Mouse (Mus musculus): ENCODE results near the gene Gprc5b.

The Gprc5b gene

GRCm38 (mm10) chr7:118990282-118990681 is 4.7 kb downstream of the Gprc5b start:
- no peak for DNase-seq (ENCODE audit: low read depth, low spot score)

- DNase-seq (ENCODE audit: low read depth, low spot score) = no peak
These were observed 5.6 kb downstream of the Gprc5b start for GRCm38 (mm10) chr7:118989275-118989856.

- no peak for DNase-seq (ENCODE audit: low read depth, low spot score)
These were observed 8.6 kb downstream of the Gprc5b start for GRCm38 (mm10) chr7:118986369-118986768.

- DNase-seq (ENCODE audit: low read depth, low spot score) = no peak
These were observed 9.2 kb downstream of the Gprc5b start for GRCm38 (mm10) chr7:118985786-118986185.

- no peak for DNase-seq (ENCODE audit: low read depth, low spot score)
These were observed 11.1 kb downstream of the Gprc5b start for GRCm38 (mm10) chr7:118983961-118984360.

- no peak for DNase-seq (ENCODE audit: low read depth, low spot score)
These were observed 12.4 kb downstream of the Gprc5b start for GRCm38 (mm10) chr7:118982586-118982985.

GRCm38 (mm10) chr7:118981831-118982230 is 13.2 kb downstream of the Gprc5b start:
- DNase-seq (ENCODE audit: low read depth, low spot score) = no peak

GRCm38 (mm10) chr7:118981346-118981745 is 13.7 kb downstream of the Gprc5b start:
- DNase-seq (ENCODE audit: low read depth, low spot score) = no peak

- no peak for DNase-seq (ENCODE audit: low read depth, low spot score)
These were observed 15.3 kb downstream of the Gprc5b start for GRCm38 (mm10) chr7:118979708-118980107.

- DNase-seq (ENCODE audit: low read depth, low spot score) = no peak
These were observed 15.9 kb downstream of the Gprc5b start for GRCm38 (mm10) chr7:118979121-118979520.

- DNase-seq (ENCODE audit: low read depth, low spot score) = no peak
These were observed 17.9 kb downstream of the Gprc5b start for GRCm38 (mm10) chr7:118977167-118977543.

GRCm38 (mm10) chr7:118976414-118977166 is 18.4 kb downstream of the Gprc5b start:
- no peak for DNase-seq (ENCODE audit: low read depth, low spot score)

GRCm38 (mm10) chr7:118975837-118976236 is 19.2 kb downstream of the Gprc5b start:
- no peak for DNase-seq (ENCODE audit: low read depth, low spot score)

GRCm38 (mm10) chr7:118973377-118973776 is 21.6 kb downstream of the Gprc5b start:
- no peak for DNase-seq (ENCODE audit: low read depth, low spot score)

GRCm38 (mm10) chr7:118972306-118972705 is 22.7 kb downstream of the Gprc5b start:
- DNase-seq (ENCODE audit: low read depth, low spot score) = no peak

GRCm38 (mm10) chr7:118971499-118971898 is 23.5 kb downstream of the Gprc5b start:
- DNase-seq (ENCODE audit: low read depth, low spot score) = no peak

- DNase-seq (ENCODE audit: low read depth, low spot score) = no peak
These were observed 26.1 kb downstream of the Gprc5b start for GRCm38 (mm10) chr7:118968870-118969269.

- no peak for DNase-seq (ENCODE audit: low read depth, low spot score)
These were observed 29.8 kb downstream of the Gprc5b start for GRCm38 (mm10) chr7:118965198-118965597.

- no peak for DNase-seq (ENCODE audit: low read depth, low spot score)
These were observed 30.2 kb downstream of the Gprc5b start for GRCm38 (mm10) chr7:118964777-118965176.

- DNase-seq (ENCODE audit: low read depth, low spot score) = no peak
These were observed 35.8 kb downstream of the Gprc5b start for GRCm38 (mm10) chr7:118959209-118959608.

GRCm38 (mm10) chr7:118956616-118957246 is 38.3 kb downstream of the Gprc5b start:
- no peak for DNase-seq (ENCODE audit: low read depth, low spot score)

GRCm38 (mm10) chr7:118954968-118955367 is 40.0 kb downstream of the Gprc5b start:
- no peak for DNase-seq (ENCODE audit: low read depth, low spot score)

Data from retina, postnatal 7 days (tissue).